ENCODE assay signal across 18 mouse cellular contexts in genomic region chr3:26246564-26246963, GRCm38 (mm10).
DNase-seq lines count a peak whose midpoint lies in the region; ATAC-seq and TF ChIP-seq lines count a peak whose summit lies in the region.
"Had no signal": no experiment of that assay in that cellular context is flagged by ENCODE, and none has a peak within 500 bp of the region (broad histone marks: within the 10 kb centered on the region; RNA-seq: fewer than 3 reads in every experiment).

No protein-coding gene starts in this region.

- H3K4me3 ChIP-seq in layer of hippocampus, adult 2 months, result no peak overlapping the region
- H3K4me3 ChIP-seq in midbrain, embryonic 15.5 days, result no peak overlapping the region
- H3K4me3 ChIP-seq: embryonic facial prominence, embryonic 10.5 days; embryonic facial prominence, embryonic 12.5 days; forebrain, embryonic 13.5 days; forebrain, embryonic 15.5 days had no signal

- TF ChIP-seq CTCF in layer of hippocampus, adult 2 months (conservative IDR thresholded peaks at IDR 0.05), result no peak

- no peaks in the 10 kb centered on the region for H3K27me3 ChIP-seq in midbrain, embryonic 15.5 days (replicated peaks)
- H3K27me3 ChIP-seq: embryonic facial prominence, embryonic 12.5 days; forebrain, embryonic 13.5 days; forebrain, embryonic 15.5 days had no signal

- no peaks in the 10 kb centered on the region for H3K4me1 ChIP-seq in midbrain, embryonic 15.5 days
- H3K4me1 ChIP-seq: embryonic facial prominence, embryonic 10.5 days; embryonic facial prominence, embryonic 12.5 days; forebrain, embryonic 13.5 days had no signal

- no peaks in the 10 kb centered on the region for H3K36me3 ChIP-seq in midbrain, embryonic 15.5 days (replicated peaks)
- H3K36me3 ChIP-seq: embryonic facial prominence, embryonic 10.5 days; embryonic facial prominence, embryonic 12.5 days; forebrain, embryonic 15.5 days had no signal

- DNase-seq in layer of hippocampus, adult 2 months (ENCODE audit: low spot score in 2 of 2), result no peak
- DNase-seq in layer of hippocampus, postnatal 10 days (ENCODE audit: low spot score in 2 of 2), result no peak
- DNase-seq in right cerebral cortex, adult 18-20 months, result peak; percentile 26
- DNase-seq in right cerebral cortex, postnatal 25 days, result no peak
- DNase-seq: adrenal gland, adult 2 months; adrenal gland, postnatal 10 days; adrenal gland, postnatal 25 days; cerebellum, adult 11-12 months; cerebellum, adult 2 months; cerebellum, adult 9-10 months; cerebellum, postnatal 10 days; cerebellum, postnatal 25 days; forebrain, postnatal 0 days had no signal

- WGBS in midbrain, embryonic 15.5 days, result 80% methylated on average over 7 of the region's 7 CpGs

- no peaks in the 10 kb centered on the region for H3K9me3 ChIP-seq in midbrain, embryonic 15.5 days
- H3K9me3 ChIP-seq: embryonic facial prominence, embryonic 10.5 days; embryonic facial prominence, embryonic 12.5 days; forebrain, embryonic 13.5 days; forebrain, embryonic 15.5 days had no signal

- no peak for ATAC-seq in midbrain, embryonic 15.5 days (replicated peaks)
- ATAC-seq: forebrain, embryonic 13.5 days; forebrain, embryonic 15.5 days; forebrain, postnatal 0 days had no signal

- H3K27ac ChIP-seq in layer of hippocampus, adult 2 months, result peak overlapping the region; percentile 53; the same call in 1 of the 2 replicates
- no peak overlapping the region for H3K27ac ChIP-seq in midbrain, embryonic 15.5 days
- H3K27ac ChIP-seq: embryonic facial prominence, embryonic 10.5 days; embryonic facial prominence, embryonic 12.5 days; forebrain, embryonic 13.5 days; forebrain, embryonic 15.5 days had no signal

- no peak overlapping the region for H3K4me2 ChIP-seq in midbrain, embryonic 15.5 days
- H3K4me2 ChIP-seq: embryonic facial prominence, embryonic 12.5 days; forebrain, embryonic 13.5 days; forebrain, embryonic 15.5 days had no signal

- no peak overlapping the region for H3K9ac ChIP-seq in midbrain, embryonic 15.5 days
- H3K9ac ChIP-seq: embryonic facial prominence, embryonic 12.5 days; forebrain, embryonic 13.5 days; forebrain, embryonic 15.5 days; forebrain, postnatal 0 days had no signal
